Mouse (Mus musculus) frontal cortex, postnatal 10 days (tissue): ENCODE measurements at regions not wholly inside any gene's neighbourhood (a gene's known extent, or its start where the extent isn't known, plus 50 kb on each side); places are given as distances from the start of the nearest gene placed in this dataset.

Source experiments
- DNase-seq, 2 experiments: peaks; one replicate each; pipeline ENCODE4 v3.0.0; 2022; ENCODE audit warnings: low spot score in 2 of 2, mixed read lengths in 1 of 2

GRCm38 (mm10) chr7:88544393-88544792 lies 114.3 kb downstream of the Rab38 start:
- peak; percentile 16 to 64 for DNase-seq

GRCm38 (mm10) chr7:88544976-88545654 lies 115.0 kb downstream of the Rab38 start:
- DNase-seq, result no peak

- no peak for DNase-seq
Observed at GRCm38 (mm10) chr7:88575073-88575472, 145.0 kb downstream of the Rab38 start.

- no peak for DNase-seq
Observed at GRCm38 (mm10) chr7:88600781-88601180, 170.7 kb downstream of the Rab38 start.
